Mouse (Mus musculus): ENCODE measurements around the gene Klf16.
"Not testable (repeated sequence)": the region's sequence is repeated elsewhere in the genome, so short reads cannot be mapped to it uniquely, and the experiment has no call there.

Klf16 gene

DNA sequence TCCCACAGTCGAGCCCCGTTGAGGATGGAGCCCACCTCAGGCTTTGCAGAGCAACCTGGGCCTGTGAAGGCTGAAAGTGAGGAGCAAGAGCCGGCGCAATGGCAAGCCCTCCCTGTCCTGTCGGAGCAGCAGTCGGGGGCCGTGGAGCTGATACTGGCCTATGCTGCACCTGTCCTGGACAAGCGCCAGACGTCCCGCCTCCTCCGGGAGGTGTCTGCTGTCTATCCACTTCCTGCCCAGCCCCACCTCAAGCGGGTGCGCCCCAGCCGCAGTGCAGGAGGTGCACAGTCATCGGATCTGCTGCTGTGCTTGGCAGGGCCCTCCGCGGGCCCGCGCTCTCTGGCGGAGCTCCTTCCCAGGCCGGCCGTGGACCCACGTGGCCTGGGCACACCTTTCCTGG, 29.2 kb upstream of the Klf16 start:
- DNase-seq (ENCODE audit: low spot score): no peak

DNA sequence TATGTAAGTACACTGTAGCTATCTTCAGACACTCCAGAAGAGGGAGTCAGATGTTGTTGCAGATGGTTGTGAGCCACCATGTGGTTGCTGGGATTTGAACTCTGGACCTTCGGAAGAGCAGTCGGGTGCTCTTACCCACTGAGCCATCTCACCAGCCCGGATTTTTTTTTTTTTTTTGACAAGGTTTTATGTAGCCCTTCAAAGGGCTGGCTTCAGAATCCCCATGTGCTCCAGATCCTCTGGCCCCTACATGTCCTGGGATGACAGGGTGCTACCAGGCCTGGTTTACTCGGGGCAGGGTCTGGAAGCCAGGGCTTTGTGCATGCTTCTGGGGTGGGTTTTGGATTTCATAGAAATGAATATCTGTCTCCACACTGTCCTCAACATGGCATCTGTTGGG, 28.6 kb upstream of the Klf16 start, which contains the start of gene Gm49322:
TSS of gene Gm49322 (plus strand) at position 301 of the 400 bp plus-strand sequence.
- not testable (repeated sequence) for DNase-seq (ENCODE audit: low spot score)

DNA sequence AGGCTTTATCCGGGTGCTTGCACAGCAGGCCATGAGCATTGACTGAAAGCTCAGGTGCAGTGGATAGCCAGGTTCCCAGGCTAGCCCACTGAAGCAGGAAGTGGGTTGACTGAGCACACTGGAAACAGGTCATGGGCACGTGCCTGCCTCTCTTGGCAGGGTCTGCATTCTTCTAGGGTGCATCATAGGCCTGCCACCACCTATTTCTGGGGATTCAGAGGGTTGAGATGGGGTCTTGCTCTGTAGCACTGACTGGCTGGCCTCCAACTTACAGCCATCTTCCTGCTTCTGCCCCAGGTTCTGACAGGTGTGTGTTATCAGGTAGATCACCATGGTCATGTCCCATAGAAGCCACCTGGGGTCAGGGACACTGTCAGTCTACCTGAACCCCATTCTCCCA, 27.9 kb upstream of the Klf16 start:
- no peak for DNase-seq (ENCODE audit: low spot score)

DNA sequence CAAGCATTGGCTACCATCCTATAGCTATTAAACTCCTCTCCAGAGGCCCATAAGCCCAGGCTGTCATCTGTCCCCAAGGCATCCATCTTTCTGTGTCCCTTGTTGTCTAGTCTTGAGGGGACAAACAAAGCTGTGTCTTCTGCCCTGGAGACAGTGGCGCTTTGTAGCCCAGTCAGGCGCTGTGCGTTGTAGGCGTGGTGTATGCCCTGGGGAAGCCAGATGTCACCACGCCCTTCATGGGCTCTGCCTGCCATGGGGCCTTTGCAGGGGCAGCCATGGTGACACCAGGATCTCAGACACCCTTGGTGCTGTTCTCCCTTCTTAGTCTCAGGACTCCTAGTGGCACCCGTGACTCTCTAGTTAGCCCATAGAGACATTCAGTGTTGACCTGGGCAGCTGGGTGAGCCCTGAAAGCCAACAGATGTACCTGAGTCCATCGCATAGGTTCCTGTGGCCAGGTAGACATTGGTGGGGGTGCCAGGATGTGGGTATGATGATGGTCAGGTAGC, 26.9 kb upstream of the Klf16 start:
- DNase-seq (ENCODE audit: low spot score): no peak

DNA sequence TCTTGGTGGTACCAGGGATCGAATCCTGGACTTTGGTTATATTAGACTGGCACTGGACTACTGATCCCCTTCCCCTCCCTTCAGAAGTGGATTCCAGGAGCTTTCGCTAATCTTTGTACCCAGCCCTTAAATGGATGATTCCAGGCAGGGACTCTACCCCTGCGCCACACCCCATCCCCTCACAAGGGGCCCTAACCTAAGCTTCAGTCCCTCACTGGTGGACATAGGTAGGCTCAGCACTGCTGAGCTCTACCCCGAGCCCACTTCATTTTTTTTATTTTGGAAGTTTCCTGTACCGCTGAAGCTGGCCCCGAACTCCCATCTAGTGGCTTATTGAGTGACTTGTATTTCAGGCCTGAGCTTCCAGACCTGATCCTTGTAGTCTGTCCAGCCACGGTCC, 26.2 kb upstream of the Klf16 start:
- no peak for DNase-seq (ENCODE audit: low spot score)

DNA sequence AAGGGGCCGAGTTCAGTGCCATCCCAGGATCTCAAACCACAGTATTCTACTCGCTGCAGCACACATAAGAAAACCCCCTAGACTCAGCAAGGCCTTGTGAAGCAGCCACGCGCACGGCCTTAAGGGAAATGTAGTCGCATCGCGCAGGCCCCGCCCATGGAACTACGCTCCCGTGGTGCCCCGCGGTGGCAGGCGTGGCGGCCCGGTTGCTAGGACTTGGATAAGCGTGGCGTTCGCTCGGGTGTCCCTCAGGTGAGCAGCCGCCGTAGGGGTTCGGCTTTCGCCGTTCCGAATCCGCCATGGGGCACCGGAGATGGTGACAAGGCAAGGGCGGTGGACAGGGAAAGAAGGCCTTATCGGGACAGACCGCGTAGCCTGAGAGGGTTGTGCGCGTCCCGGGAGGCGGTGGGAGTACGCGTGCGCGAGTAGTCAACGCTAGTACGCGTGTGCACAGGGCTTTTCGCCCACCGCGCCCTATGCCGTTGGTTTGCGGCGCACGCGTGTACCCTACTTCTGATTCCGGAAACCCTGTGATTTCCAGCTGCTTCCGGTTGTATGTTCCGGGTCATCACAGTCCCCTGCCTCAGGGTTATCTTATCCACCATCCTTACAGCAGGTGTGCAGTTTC, 25.7 kb upstream of the Klf16 start, which contains the start of the genes Scamp4 and Adat3:
TSS of gene Scamp4 (plus strand) at position 175 of the 628 bp plus-strand sequence.
TSS of gene Adat3 (plus strand) at position 183 of the 628 bp plus-strand sequence.
- peak; percentile 72 for DNase-seq (ENCODE audit: low spot score)

DNA sequence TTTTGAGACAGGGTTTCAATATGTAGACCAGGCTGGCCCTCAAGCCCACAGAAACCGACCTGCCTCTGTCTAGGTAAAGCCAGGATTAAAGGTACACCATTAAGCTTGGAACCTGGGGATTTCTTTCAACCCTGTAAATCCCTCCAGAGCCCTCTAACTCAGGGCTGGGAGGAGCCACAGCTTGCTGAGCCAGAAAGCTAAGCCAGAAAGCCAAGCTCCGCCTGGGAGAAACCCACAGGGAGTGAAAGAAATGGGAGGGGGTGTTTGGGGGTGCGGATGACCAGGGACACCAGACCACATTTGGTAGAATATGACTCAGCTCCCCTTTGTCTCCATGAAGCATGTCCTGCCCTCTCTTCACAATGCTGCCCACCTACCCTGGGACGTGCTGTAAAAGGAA, 19.2 kb upstream of the Klf16 start:
- no peak for DNase-seq (ENCODE audit: low spot score)

DNA sequence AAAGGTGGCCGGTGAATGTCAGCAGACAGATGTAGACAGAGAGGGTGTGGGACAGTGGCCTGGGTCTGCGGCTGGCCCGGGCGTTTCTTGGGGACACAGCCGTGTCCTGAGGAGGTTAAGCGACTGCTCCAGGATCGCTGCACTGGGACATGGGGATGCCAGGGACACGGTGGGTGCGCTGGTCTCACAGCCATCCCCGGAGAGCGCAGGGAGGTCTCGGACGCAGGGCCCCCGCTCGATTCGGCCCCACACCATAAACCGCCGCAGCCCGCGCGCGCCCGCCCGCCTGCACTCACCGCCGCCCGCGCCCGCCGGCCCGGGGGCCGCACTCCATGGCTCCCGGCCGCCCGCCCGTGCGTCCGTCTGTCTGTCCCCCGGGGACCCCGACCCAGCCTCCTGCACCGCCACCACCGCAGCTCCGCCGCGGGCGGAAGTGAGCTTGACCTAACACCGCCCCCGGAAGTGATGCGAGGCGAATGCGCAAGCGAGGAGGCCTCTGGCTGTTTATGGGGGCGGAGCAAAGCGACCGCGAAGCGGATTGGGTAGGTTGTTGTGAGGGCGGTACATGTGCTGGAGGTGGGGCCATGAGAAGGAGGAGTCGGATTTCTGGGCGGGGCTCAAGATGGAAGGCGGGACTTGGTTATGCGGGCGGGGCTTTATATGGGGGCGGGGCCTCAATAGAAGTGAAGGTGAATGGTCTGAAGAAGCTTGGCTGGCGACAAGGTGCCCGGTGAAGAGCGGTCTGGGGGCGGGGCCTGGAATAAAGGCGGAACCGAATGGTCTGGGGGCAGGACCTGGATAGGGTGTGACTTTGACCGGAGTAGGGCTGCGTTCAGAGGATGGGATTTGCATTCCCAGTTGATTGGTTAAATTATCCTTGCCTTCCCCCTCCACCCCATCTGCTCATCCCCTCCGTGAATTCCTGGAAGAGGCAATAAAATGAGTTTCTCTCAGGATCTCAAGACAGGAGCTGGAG, 13.0 kb upstream of the Klf16 start, which contains the start of gene Abhd17a:
TSS of gene Abhd17a (minus strand) at position 463 of the 976 bp plus-strand sequence.
- peak; percentile 89 for DNase-seq (ENCODE audit: low spot score)

DNA sequence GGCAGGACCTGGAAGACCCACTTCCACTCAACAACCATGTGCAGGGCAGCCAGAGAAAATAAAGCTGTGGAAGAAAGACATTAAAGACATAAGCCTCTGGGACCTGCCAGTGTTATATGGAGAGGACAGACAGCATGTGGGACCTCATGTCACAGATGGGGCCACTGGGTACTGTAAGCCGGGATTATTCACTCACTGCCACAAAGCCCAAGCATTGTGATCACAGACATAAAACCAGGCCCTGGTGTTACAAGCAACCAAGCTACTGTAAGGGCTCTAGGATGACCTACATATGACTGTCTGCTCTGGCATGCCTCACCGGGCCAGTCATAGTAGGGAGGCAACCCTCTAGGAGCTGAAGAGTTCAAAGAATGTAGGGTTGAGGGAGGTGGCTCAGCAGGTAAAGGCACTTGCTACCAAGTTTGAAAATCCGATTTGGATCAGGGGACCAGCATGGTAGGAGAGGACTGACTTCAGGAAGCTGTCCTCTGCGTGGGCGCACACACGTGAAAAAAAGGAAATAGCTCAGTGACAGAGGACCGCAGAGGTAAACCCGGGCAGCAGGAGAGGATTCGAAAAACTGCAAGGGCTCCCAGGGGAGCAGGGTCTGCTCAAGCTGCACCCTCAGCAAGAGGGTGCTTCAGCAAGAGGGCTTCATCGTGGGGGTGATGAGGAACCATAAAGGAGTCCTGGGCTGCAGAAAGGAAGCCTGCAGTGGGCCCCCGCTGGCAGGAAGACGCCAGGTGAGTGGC, 12.2 kb upstream of the Klf16 start:
- DNase-seq (ENCODE audit: low spot score): no peak

DNA sequence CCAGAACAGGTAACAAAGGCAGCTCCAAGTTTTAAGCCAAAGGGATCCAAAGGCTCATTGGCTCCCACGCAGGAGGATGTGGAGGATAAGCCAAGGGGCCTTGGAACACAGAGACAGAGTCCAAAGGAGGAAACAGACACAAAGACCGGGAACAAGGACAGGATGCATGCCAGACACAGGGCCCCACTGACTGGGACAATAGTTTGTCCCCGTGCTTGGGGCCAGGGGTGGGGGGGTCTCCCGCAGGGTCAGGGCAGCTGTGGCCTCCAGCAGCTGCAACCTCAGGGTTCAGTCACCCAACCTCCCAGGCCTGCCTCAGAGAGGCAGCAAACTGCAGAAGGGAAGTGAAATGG, 10.2 kb upstream of the Klf16 start:
- no peak for DNase-seq (ENCODE audit: low spot score)

DNA sequence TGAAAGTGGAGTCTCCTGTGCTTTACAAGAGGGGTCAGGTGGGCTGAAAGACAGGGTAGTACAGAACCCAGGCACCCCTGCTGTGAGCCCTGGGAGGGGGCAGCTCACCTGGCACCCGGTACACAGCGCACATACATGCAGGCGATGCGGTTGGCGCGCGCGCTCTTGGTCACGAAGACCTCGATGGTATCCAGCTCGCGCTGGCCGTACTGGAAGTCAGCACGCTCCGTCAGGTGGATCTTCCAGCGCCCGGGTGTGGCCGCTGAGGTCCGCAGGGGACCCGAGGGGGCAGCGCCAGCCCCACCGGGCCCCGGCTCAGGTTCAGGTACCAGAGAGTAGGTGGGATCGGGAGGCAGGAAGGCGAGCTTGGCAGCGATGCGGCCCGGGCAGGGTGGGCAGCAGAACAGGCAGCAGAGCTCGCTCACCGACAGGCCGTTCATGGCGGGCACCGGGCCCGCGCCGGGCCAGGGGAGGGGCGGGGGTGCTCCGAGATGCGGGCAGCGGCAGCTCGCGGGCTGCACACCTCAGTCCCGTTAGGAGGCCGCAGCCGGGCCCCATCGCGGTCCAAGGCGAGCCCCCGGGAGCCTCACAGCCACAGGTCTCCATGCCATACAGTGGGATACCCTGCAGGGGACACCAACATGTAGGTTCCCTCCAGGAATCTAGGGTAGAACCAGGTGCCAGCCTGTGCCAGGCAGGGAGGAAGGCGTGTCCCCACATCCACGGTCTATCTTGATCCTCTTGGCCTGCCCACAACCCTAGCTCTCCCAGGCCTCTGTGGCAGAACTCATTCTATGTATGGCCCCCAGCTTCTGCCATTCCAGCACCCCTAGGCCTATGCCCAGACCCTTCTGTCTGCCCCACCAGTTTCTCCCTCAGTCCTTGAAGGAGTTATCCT, 9.5 kb upstream of the Klf16 start:
- DNase-seq (ENCODE audit: low spot score): no peak

DNA sequence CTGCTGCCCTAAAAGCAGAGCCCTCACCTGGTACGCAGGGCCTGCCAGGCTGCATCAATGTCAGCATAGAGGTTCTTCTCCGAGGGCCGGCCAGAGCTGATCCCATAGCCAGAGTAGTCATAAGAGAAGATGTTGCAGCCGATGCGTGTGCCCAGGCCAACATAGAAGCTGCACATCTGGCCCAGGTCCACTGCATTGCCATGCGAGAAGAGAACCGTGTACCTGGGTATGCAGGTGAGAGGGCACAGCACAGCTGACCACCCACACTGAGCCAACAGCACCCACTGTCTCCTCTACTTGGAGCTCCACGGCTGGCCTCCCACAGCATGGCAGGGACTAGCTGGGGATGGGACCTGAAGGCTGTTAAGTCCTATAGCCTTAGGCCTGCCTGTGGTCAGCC, 8.5 kb upstream of the Klf16 start:
- DNase-seq (ENCODE audit: low spot score): no peak

DNA sequence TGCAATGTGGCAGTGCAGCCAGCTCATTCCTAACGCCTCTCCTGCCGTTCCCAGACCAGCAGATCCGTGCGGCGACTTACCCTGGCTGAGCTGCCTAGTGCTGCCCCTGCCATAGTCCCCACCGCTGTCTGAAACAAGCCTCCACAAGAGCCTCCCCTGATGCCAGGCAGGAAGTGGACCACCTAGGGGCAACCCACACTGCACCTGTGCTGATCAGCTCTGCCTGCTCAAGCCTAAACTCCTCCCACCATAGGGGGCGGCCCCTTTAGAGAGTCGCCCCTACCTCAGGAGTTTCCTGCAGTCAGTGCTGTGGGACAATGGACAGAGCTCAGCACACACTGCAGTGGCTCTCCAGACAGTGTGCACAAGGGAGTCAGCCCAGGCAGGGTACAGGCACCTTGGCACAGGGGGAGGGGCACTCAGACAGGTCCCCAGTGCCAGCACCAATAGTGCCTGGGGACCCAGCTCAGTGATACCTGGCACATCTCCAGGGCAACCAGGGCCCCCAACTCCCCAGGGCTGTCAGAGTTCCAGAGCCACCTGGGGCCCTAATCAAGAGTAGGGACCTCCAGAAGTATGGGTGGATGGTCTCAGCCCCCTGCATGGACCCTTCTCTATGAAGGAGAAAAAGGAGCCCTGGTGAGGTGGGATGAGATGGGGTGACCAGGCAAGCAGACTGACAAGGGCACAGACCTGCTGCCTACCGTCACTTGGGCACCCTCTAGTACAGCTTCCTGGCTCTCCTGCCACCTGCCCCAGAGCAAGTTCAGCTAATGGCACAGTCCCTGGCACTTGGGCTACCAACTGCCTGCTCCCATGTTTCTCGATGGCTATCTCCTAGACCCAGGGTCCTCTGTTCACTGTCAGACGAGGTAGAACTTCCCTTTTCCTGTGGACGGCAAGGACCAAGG, 7.8 kb upstream of the Klf16 start:
- no peak for DNase-seq (ENCODE audit: low spot score)

DNA sequence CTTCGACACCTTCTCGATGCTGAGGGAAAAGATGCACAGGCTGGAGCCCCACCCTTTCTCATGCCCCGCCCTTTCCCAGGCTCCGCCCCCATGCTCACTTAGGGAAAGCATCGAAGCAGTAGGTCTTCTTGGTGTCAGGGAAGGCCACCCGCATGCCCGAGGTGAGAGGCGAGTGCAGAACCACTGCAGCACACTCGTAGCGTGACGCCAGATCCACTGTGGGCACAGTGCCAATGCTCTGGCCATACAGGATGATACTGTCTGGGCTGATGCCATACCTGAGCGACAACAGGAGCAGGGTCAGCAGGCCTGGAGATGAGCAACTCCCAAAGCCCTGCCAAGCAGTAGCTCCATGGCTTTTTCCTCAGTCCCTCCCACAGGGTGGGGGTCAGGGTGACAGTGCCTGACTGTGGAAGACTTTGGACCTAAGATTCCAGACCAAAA, 6.9 kb upstream of the Klf16 start:
- DNase-seq (ENCODE audit: low spot score): no peak

DNA sequence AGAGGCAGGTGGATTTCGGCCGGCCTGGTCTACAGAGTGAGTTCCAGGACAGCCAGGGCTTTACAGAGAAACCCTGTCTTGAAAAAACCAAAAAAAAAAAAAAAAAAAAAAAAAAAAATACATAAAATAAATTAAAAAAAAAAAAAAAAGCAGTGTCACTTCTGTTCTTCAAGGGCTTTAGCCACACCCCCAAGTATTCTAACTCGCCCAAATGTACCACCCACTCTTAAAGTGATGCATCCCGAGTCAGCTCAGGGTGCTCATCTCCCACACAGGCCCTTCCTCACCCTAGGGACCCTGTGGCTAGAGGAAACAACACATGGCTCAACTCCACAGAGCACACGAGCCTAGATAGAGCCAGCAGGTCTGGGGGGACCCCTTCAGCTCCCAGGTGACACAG, 5.9 kb upstream of the Klf16 start:
- DNase-seq (ENCODE audit: low spot score): no peak

DNA sequence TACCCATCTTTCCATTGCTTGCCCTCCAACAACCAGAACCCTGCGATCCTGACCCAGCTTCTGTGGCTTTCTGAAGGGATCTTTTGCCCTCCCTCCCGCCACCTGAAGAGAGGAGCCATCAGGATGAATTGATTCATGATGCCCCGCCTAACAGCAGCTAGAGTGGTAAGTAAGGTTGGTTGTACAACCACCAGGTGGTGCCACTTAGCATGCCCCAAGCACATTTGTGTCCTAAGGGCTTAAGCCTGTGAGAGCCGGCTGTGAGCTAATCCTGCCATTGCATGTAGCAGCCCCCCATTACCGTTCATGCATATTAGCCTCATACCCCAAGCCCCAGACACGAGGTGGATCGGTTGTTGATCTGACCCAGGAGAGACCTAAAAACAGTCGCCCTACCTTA, 1.8 kb upstream of the Klf16 start:
- DNase-seq (ENCODE audit: low spot score): no peak

DNA sequence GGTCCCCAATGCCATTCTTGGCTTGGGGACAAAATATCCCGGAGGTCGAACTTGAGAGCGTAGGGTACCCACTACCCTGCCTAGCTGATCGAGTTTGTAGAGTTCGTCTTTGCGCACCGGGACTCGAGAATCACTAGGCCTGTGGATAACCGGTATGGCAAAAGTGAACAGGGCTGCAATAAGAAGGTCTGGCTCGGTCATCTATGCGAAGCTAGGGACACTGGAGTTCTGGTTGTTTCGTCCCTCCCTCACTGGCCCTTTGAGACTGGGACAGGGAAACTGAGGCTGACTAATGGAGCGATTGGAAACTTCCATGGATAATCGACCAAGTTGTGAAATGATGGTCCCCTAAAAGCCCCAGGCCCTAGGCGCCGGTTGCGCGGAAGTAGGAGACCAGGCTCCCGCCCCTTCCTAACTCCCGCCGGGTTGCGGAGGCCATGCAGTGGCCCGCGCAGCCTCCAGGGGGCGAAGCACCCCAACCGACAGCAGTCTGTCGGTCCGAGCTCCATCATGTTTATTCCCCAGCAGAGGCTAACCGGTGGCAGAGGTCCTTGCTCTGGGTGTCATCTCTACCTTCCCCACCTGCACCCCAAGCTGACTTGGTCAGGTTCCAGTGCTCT, 1.1 kb upstream of the Klf16 start:
- DNase-seq (ENCODE audit: low spot score): no peak

DNA sequence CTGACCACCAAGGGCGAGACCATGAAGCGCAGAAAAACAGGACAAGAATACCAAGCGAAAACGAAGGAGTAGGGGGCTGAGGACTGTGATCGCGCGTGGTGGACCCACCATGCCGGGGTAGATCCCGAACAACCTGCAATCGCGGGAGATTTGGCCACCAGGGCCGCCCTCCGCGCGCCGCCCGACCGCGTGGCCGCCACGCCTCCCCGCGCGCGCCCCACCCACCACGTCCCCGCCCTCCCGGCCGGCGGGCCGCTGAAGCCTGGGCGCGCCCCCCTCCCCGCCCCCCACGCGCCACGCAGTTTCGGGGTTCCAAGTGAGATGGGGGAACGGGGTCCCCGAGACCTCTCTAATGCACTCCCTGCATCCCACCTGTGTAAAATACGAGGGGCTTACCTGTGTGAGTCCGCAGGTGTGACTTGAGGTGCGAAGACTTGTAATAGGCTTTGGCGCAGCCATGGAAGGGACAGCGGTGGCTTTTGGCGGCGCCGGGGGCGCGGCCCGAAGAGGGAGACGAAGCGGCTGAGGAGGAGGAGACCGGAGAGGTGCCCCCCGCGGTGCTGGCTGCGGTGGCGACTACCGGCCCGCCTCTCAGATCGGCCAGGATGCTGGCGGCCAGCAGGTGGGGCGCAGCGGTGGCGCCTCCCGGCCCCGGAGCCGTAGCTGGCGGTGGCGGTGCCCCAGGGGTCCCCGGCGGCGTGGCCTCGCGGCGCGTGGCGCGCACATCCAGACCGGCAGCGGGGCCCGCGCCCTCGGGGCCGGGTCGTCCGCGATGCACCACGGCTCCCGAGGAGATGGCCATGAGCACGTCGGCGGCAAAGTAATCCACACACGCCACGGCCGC, 548 bp downstream of the Klf16 start:
- DNase-seq (ENCODE audit: low spot score): no peak

DNA sequence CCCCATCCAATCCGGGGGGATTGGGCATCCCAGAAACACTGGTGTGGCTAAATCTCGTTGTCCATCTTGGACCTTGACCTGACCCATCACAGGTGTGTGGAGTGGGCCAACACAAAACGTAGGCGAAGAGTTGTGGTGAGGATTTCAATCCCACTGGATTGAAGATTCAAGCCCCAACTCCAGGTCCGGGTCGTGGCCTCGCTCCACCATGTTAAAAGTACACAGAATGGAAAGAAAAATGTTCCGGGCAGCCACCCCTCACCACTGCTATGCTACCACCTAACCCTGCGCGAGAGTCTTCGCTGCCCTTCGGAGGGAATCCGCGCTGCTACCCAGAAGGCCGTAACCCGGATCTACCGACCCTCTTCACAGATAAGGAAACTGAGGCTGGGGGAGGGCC, 1.2 kb downstream of the Klf16 start:
- DNase-seq (ENCODE audit: low spot score): no peak
